Mouse (Mus musculus) testis, postnatal 14 days (tissue): ENCODE data around the gene Ppp2r5b.

Experiments
- DNase-seq: peaks from one replicate; pipeline ENCODE4 v3.0.0; 2021; ENCODE audit warnings: low spot score

Gene Ppp2r5b

DNA sequence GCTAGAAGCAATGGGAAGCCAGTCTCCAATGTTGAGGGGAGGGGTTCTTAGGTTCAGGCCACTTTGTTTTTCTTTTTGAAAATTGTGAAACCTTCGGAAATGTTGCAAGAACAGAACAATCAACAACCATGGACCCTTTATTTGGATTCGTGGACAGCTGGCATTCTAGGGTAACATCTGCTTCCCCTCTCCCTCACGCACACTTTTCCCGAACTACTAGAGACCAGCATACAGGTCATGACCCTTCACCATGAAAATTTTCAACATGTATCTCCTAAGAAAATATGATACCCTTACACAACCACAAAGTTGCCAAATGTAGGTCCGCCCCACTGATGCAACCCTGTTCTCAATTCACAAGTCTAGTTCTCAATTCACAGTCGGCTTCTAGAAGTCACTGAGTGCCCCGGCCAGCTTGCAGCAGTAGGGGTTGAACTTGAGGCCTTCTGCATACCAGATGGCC is 33.0 kb upstream of the Ppp2r5b start:
- no peak for DNase-seq

DNA sequence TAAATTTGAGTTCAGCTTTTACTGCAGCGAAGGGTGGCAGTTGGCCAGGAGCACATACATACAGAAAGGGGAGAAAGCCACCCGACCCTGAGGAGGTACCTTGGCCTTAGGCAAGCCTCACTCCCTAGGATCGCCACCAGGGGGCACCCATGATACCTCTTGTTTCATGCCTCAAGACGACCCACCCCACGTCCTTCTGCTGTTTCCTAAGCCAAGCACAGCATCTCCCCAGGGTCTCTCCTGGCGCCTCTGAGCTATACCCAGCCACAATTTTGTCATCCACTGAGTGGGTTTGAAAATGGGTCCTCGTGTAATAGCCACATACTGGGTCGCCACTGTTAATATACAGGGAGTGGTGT is 32.5 kb upstream of the Ppp2r5b start:
- DNase-seq = peak; percentile 80

DNA sequence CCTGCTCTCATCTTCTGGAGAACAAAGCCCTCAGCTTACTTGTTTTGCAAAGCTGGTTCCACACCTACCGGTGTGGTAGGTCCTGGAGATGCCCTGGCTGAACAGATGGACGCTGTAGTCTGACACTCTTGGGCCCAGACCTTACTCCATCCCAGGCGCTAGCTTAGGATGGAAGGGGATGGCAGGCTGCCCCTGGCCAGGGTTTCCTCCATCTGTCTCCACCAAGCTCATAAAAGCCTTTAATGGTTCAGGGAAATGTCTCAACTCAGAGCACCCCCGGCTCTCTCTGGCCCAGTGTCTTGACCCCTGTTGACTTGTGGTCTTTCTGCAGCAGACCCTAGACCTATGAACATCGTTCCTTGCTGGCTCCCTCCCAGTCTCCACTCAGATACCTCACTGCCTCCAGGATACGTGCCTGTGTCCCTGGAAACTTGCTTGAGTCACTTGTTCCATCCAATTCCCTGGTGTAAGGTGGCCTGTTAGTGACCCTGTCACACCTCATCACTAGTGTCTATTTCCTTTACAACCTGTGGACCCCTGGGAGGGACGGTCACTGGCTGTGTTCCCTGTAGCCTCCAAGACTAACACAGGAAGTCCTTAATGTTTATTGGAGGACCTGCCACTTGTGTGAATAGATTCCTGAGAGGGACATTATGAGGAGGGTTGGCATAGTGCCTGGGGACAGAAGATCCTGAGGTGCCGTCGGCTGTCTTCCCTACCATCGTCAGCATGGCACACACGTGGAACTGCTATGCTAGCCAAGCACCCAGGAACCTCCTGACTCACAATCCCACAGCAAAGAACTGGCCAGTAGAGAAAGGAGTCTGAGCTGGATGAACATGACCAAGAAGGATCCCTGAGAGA is 31.9 kb upstream of the Ppp2r5b start:
- no peak for DNase-seq

DNA sequence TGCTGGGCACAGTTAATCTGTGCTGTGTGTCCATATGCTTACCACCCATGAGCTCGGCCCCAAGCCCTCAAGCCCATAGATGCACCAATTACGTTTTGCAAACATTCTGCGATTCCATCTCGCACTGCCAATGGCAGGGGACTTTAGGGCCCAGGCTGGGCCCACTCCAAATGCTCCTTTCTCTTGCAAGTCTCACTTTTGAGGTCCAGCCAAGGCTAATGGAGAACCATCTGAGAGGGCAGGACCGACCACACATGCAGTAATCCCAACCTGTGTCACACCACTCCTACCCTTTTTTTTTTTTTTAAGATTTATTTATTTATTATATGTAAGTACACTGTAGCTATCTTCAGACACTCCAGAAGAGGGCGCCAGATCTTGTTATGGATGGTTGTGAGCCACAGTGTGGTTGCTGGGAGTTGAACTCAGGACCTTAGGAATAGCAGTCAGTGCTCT is 30.1 kb upstream of the Ppp2r5b start:
- DNase-seq = no peak

DNA sequence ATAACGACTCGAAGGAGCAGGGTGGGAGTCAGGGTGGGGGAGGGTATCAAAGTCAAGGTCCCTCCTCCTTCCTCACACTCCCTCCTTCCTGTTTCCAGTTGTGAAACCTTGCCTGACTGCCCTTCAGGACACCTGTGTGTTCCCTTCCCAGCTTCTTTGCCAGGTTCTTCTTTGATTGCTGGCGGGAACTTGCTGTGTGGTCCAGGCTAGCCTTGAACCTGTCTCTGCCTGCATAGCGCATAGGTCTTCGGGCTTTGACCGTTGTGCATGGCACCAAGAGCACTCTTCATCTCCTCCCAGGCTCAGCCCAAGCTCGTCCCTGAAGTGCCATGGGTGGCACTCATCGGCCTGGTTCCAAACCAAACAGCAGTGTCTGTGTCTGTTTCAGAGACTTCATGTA is 29.3 kb upstream of the Ppp2r5b start:
- DNase-seq = no peak

DNA sequence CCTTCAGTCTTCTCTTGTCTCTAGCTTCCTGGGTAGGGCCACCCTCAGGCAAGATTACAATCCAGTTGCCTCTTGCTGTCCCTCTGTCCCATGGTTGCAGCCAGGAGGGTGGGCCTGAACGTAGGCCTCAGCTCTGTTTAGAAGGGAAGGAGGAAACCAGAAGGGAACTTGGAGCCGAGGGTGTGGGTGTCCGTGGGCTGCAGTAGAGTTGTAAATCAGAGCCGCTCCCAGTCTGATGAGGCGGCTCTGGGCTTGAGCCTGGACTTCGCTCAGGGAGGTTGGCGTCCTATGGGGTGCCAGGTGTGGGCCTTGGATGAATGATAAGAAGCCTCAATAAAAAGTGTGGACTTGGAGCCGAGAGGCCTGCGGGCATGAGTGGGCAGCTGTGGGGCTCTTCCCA is 28.5 kb upstream of the Ppp2r5b start:
- DNase-seq = no peak

DNA sequence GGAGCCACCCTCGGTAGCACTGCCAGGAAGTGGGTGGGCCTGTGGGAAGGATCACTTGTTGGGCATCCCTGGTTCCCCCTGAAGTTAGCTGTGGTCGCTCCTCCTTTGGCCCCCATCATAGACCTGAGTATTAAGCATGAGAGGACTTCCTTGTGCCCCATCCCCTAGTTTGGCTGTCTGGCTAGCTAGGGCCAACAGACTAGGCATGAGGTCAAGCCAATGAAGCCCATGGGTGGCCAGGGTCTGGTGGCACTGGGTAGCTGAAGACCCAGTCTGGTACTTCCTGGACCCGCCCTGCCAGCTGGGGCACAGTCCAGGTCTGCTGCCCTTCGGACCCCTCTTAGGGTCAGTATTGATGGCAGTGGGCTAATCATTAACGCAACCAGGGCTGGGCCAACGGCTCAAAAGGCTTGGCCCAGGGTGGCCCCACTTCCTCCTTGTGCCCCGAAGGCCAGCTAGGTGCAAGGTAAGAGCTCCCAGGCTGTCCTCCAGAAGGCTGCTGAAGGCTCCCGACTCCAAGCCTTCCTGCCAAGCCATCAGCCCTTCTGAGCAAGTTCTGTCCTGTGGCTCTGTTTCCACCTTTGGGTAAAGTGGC is 27.3 kb upstream of the Ppp2r5b start:
- no peak for DNase-seq

DNA sequence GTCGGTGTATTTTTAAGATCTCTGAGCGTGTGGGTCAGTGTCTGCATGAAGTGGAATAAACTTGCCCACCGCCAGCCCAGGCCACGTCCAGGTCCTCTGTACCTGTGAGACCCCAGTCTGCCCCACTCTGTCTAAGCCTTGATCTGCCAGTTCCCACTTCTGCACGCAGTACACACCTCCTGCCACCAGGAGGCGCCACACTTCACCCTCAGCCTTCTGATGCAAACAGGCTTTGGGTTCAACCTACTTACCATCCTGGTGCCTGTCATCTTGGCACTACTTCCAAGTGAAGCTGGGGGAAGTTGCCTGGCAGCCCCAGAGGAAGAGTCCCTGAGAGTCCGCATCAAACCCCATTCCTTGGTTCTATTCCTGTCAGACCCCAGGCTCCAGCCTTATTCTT is 26.6 kb upstream of the Ppp2r5b start:
- peak; percentile 59 for DNase-seq

DNA sequence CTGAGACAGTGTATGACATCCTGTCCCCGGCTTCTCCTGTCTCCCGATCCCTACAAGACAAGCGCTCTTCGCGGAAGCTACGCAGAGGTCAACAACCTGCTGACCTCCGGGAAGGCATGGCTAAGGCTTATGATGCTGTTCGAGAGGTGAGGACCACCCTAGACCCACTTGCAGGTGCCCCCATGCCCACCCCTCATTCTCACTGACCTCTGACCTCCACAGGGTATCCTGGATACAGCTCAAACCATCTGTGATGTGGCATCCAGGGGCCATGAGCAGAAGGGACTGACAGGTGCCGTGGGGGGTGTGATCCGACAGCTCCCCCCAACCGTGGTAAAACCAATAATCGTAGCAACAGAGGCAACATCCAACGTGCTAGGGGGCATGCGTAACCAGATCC is 25.7 kb upstream of the Ppp2r5b start:
- no peak for DNase-seq

DNA sequence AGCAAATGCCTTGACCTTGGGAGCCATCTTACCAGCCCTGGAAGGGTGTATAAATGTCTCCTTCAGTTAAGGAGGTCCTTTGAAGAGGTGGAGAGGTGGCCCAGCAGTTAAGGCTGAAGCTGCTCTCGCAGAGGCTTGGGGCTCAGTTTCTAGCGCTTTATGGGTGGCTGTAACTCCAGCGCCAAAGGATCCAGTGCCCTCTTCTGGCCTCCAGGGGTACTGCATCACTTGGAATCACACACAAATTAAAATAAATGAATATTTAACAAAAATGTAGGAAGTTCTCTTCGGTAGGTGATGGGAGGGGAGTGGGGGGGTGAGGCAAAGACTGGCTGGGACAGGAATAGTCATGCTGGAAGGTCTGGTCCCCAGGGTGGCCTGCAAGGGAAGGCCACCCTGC is 25.3 kb upstream of the Ppp2r5b start:
- DNase-seq = no peak

DNA sequence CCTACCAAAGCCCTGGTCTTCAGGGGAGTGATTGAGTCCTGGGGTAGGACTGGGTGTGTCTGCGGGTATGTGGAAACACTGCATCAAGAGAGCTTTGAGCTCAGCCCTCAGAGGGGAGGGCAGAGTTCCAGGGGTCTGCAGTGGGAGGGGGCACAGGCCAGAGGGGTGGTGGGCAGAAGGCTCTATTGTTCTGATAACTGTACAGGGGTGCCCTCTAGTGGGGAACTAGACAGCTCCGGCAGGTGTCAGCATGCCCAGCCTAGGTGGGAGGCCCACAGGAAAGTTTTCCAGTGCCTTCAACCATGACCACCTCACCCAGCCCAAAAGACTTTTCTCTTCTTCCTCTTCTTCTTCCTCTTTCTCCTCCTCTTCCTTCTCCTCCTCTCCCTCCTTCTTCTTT is 24.8 kb upstream of the Ppp2r5b start:
- no peak for DNase-seq

DNA sequence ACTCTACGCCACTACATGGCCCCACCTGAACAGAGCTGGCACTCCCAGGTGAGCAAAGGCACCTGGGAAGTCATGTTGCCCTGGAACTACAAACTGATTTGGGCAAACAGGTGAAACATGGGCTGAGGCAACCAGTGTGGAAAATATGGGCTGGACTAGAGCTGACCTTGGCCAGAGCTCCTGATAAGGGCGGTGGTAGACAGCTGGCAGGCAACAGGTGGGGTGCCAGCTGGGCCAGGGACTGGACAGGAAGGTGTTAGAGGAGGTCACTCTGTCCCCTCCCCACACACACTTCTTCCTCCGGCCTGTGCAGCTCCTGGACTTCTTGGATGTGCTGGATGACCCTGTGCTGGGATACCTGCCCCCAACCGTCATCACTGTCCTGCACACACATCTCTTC is 17.3 kb upstream of the Ppp2r5b start:
- no peak for DNase-seq

DNA sequence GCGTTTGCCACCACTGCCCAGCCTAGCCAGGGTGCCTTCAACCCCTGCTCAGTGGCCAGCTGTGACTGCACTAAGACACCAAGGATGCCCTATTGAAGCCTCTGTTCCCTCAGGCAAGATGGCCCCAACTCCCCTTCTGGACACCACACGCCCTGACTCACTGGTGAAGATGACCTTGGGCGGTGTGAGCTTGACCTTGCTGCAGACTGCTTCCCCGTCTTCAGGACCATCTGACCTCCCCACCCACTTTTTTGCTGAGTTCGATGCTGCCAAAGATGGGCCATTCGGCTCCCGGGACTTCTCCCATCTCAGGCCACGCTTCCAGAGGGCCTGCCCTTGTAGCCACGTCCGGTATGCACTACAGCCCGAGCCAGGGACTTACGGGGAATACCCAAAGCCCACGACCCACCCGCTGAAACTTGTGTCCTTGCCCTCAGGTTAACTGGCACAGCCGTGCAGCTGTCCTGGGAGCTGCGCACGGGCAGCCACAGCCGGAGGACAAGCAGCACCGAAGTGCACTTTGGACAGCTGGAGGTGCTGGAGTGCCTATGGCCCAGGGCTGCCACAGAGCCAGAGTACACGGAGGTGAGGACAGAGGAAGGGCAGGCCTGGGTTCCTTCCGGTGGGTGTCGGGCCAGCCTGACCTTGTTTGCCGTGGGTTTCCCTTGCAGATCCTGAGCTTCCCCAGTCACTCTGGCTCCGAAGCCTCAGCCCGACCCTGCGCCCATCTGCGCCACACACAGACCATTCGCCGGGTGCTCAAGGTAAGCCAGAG is 12.0 kb upstream of the Ppp2r5b start:
- no peak for DNase-seq

DNA sequence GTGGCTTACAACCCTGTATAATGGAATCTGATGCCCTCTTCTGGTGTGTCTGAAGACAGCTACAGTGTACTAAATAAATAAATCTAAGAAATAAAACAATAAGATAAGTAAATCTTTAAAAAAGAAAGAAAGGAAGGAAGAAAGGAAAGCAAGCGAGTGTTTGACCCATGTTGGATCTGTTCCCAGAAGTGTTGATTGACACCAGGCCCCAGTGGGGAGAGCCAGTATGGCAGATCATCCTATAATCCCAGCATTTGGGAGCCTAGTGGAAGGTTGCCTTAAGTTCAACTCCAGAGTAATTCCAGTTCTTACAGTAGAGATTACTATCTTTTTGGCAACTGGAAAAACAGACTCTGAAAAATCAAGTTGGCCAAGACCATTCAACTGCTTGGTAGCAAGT is 10.1 kb upstream of the Ppp2r5b start:
- DNase-seq = no peak

DNA sequence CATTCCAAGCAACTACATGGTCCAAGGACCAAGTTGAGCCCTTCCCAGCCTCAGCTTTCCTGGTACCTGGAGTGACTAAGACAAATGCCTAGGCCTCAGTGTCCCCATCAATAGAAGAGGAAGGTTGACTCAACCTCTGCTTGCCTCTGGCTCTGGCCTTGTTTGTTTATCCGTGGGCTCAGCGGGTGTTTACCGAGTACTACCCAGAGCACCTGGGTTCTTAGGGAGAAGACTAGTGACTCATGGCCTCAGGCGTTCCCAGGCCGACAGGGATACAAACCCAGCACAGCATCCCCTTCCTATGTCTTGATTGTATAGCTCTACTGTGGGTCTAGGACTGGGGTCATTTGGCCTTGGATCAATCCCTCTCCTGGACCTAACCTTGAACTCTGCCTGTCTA is 7.6 kb upstream of the Ppp2r5b start:
- no peak for DNase-seq

DNA sequence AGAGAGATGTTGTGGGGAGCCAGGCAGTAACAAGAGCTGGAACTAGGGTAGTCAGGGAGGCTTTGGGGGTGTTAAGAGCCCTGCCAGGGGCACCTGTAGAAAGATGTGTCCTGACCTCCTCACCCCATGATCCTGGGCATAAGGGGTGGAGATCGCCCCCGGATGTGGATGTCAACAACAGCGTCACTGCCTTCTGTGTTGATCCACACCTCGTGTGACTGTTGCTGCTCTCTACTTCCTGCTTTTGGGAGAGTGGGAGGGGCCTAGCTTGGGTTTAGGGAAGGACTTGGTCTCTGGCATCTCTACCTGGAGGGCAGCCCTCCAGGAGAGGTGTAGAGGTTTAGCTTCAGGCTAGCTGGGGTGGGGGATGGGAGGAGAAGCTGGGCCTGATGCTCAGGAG is 6.6 kb upstream of the Ppp2r5b start:
- DNase-seq = peak; percentile 64

DNA sequence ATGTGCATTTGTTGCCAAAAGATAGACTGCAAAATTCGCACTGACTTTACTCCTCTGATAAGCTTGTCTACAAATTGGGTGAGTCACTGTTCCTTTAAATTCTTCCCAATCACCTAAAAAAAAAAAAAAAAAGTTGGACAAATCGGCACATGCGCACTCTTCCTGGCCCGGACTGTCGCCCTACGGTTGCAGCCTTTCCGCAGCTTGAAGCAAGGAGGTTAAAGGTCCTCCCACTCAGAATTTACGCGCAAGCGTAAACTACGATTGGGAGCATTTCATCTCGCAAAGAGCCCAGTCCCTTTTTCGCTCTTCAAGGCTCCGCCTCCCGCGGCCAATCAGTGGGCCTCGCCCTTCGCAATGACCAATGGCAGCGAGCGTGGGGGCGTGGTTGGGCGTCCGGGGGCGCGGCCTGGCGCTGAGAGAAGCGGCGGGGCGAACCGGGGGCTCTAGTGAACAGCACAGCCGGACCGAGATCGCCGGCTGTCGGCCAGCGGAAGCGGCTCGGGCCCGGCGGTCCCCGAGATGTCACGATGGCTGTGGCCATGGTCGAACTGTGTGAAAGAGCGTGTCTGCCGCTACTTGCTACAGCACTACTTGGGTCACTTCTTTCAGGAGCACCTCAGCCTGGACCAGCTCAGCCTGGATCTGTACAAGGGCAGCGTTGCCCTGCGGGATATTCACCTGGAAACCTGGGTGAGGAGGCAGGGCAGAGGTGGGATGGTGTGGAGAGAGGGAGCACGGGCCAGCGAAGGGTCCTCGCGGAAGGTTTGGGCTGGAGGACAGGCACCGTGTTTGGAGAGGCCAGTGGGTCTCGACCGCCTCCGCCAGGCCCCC is 5.8 kb upstream of the Ppp2r5b start, which contains the start of gene Atg2a:
TSS of gene Atg2a (plus strand) at position 395 of the 834 bp plus-strand sequence.
- peak; percentile 99 for DNase-seq

DNA sequence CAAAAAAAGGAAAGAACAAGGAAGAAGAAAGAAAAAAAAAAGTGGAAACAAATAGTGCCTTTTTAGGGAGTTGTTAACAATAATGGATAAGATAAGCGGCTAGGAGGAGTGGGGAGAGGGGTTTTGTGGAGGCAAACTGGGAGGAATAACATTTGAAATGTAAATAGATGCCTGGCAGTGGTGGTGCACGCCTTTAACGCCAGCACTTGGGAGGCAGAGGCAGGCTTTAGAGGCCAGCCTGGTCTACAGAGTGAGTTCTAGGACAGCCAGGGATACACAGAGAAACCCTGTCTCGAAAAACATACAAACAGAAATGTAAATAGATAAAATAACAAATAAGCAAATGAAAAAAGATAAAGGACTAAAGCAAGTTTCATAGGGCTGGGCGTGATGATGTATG is 5.1 kb upstream of the Ppp2r5b start:
- no peak for DNase-seq

DNA sequence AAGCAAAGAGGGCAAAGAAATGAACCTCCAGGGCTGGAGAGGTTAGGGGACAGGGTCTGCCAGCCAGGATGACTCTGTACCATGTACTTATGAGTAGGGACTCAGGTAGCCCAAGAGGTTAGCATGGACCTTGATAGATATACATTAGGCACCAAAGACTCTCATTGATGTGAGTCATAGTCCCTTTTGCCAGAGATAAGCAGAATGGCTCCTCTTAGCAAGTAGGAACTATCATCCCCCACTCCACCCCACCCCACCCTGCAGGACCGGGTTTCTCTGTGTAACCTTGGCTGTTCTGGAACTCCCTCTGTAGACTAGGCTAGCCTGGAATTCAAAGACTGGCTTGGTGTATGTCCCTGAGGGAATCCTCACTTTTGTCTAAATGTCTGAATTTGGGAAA is 4.5 kb upstream of the Ppp2r5b start:
- no peak for DNase-seq

DNA sequence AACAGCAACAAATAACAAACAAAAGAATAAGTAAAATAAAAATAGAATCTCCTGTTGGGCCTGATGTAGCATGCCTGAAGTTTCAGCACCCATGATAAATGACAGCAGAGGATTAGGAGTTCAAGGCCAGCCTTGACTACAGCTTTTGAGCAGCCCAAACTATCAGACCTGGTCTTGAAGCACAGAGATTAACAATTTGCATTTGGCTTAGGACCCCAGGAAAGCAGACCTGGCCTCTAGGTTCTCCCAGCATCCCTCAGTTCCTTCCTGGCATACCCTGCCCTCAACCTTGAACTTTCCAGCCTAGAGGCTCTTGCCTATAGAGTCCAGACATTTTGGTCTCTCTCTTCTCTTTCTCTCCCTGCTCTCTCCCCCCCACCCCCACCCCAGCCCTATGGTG is 3.1 kb upstream of the Ppp2r5b start:
- DNase-seq = no peak

DNA sequence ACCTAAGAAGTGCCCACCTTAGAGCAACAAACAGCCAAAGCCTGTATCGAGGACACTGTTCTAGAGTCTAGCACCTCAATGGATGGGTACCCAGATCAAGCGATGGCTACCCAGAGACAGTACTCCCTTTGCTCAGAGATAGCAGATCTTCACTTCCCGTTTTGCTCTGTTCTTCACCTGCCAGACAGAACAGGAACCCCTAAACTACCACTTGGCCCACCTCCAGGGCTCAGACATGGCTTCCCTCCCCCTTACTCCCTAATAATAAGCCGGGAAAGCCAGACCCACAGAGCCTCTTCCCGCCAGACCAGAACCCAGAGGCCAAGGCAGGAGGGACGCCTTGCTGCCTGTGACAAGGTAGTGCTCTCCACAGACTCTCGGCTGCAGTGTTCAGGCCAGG is 1.2 kb upstream of the Ppp2r5b start:
- no peak for DNase-seq

DNA sequence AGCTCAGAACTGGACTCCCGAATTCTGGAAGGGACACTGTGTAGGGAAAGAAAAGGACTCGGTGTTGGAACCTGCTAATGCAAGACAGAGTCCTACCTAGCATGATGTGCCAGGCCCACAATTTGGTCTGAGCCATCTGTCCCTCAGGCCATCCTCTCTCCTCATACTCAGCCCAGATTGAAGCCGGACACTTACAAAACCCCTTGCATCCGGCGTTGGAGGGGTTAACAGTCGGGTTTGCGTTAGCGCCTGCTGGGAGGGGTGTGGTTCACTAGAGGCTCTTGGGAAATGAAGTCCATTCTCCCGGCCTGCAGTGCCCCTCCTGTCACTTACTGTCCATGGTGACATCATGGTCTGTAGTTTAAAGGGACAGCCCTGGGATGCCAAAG is 375 bp upstream of the Ppp2r5b start:
- DNase-seq = peak; percentile 87
